1 mouse cellular context compared by ENCODE assay signal in the genomic region with DNA sequence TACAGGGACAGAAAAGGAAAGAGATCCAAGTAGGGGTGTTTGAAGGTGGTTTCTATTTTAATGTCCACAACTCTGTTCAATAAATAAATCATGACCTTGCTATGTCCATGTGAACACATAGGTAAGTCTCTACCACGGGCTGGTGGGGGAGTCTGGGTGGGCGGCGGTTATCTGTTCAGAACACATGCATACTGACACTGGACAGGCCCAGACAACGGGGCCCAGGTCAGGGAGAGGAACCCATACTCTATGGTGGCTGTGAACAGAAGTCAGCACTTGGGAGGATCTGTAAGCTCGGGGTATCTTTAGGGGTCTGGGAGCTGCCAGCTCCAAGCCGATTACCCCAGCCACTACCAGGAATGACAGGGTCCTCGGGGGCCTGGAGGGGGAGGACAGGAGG.
TF ChIP-seq lines count a peak whose summit lies in the region.

No protein-coding gene starts in this region.

TF ChIP-seq in MEL, 35 proteins besides CTCF, POLR2A, EP300 and RAD21:
- TF ChIP-seq TAL1 (IDR thresholded peaks at IDR 0.05; ENCODE audit: low read length), result 0 out of 2 replicates have a peak, but pooled peaks have one; percentile 5
- TF ChIP-seq USF2 (IDR thresholded peaks at IDR 0.05; ENCODE audit: borderline replicate concordance in 1 of 2, insufficient read depth in 1 of 2, low read depth in 1 of 2, low read length in 2 of 2), result no peak
